Mouse (Mus musculus) urinary bladder, postnatal 36 days (tissue): Measurements from ENCODE around the gene Gm5788.
"Not testable (repeated sequence)": the region's sequence is repeated elsewhere in the genome, so short reads cannot be mapped to it uniquely, and the experiment has no call there.

Source experiments
- DNase-seq, 2 experiments: peaks; one replicate each; pipeline ENCODE4 v3.0.0; 2022; ENCODE audit warnings: low spot score in 2 of 2, mixed read lengths in 1 of 2

Gm5788 gene

GRCm38 (mm10) chr12:87494421-87494820 is at the start of gene Gm5788:
Gene Gm5788 (plus strand): TSS chr12:87494721.
- not testable (repeated sequence) for DNase-seq

GRCm38 (mm10) chr12:87449456-87449855 is 45.1 kb upstream of the Gm5788 start:
- DNase-seq = no peak

GRCm38 (mm10) chr12:87464678-87465297 is 29.7 kb upstream of the Gm5788 start:
- no peak for DNase-seq

GRCm38 (mm10) chr12:87470263-87471136 is 24.0 kb upstream of the Gm5788 start:
- peak in 1 of 2 experiments; percentile 20 for DNase-seq

GRCm38 (mm10) chr12:87471421-87471963 is 23.0 kb upstream of the Gm5788 start:
- DNase-seq = no peak

- DNase-seq = peak; percentile 90 to 94
These were observed 22.3 kb upstream of the Gm5788 start, which contains the start of gene Snw1 for GRCm38 (mm10) chr12:87471964-87472786. Gene Snw1 (minus strand): TSS chr12:87472274.

- no peak for DNase-seq
These were observed 19.8 kb upstream of the Gm5788 start for GRCm38 (mm10) chr12:87474756-87475155.

- DNase-seq = not testable (repeated sequence)
These were observed 12.0 kb upstream of the Gm5788 start for GRCm38 (mm10) chr12:87482482-87482881.

GRCm38 (mm10) chr12:87488683-87489082 is 5.8 kb upstream of the Gm5788 start:
- DNase-seq = not testable (repeated sequence)

- DNase-seq = not testable (repeated sequence)
These were observed 19.5 kb downstream of the Gm5788 start, which contains the start of gene Gm8300 for GRCm38 (mm10) chr12:87514016-87514415. Gene Gm8300 (plus strand): TSS chr12:87514316.

- DNase-seq = not testable (repeated sequence)
These were observed 25.1 kb downstream of the Gm5788 start for GRCm38 (mm10) chr12:87519616-87520015.

GRCm38 (mm10) chr12:87543927-87544326 is 49.4 kb downstream of the Gm5788 start:
- DNase-seq = no peak
